Mouse (Mus musculus): ENCODE measurements around the gene Zfyve1. TPM values are rescaled to one million over a fixed set of nuclear protein-coding genes. Genes with fewer than 3 reads are reported as not detected.
A peak's percentile ranks its signal among the peaks of the same experiment; 100 is the strongest.

The Zfyve1 gene
- polyA plus RNA-seq, 1 experiment from 2014 or later = 13.7 TPM

GRCm38 (mm10) chr12:83544791-83545190, 52.2 kb downstream of the Zfyve1 start:
- Histone ChIP-seq H3K36me3 (ENCODE audit: insufficient read depth, low read length) (peaks cover 18% of the 10 kb centered on the region; the same call in 1 of the 2 replicates), H3K27ac (ENCODE audit: low read length) (no peak overlapping the region), H3K9me3 (ENCODE audit: low read length) (no peaks in the 10 kb centered on the region), H3K4me3 (ENCODE audit: low read depth, low read length) (no peak overlapping the region), H3K4me2 (replicated peaks; ENCODE audit: low read depth, low read length) (no peak overlapping the region), H3K4me1 (ENCODE audit: insufficient read depth, low read depth, low read length) (no peaks in the 10 kb centered on the region), H3K9ac (replicated peaks; ENCODE audit: low read depth) (no peak overlapping the region), H3K27me3 (replicated peaks; ENCODE audit: insufficient read depth, low read length) (no peaks in the 10 kb centered on the region)
- TF ChIP-seq CTCF (IDR thresholded peaks at IDR 0.05) = no peak
- no peak for DNase-seq (ENCODE audit: low spot score)
- ATAC-seq = no peak

GRCm38 (mm10) chr12:83543997-83544396, 53.0 kb downstream of the Zfyve1 start:
- DNase-seq (ENCODE audit: low spot score) (no peak), ATAC-seq (no peak)
- H3K36me3 ChIP-seq (ENCODE audit: insufficient read depth, low read length) = peaks cover 16% of the 10 kb centered on the region; the same call in 1 of the 2 replicates
- no peaks in the 10 kb centered on the region for H3K27me3 ChIP-seq (replicated peaks; ENCODE audit: insufficient read depth, low read length)
- TF ChIP-seq CTCF (IDR thresholded peaks at IDR 0.05) (no peak), EP300 (IDR thresholded peaks at IDR 0.05) (no peak)
- H3K9ac ChIP-seq (replicated peaks; ENCODE audit: low read depth) = no peak overlapping the region
- H3K4me1 ChIP-seq (ENCODE audit: insufficient read depth, low read depth, low read length) = no peaks in the 10 kb centered on the region
- H3K9me3 ChIP-seq (ENCODE audit: low read length) = no peaks in the 10 kb centered on the region
- no peak overlapping the region for H3K4me3 ChIP-seq (ENCODE audit: low read depth, low read length)
- no peak overlapping the region for H3K4me2 ChIP-seq (replicated peaks; ENCODE audit: low read depth, low read length)
- H3K27ac ChIP-seq (ENCODE audit: low read length) = no peak overlapping the region
- WGBS = 72% methylated on average over 7 of the region's 7 CpGs

- no peak overlapping the region for H3K4me3 ChIP-seq (ENCODE audit: low read depth, low read length)
- H3K4me1 ChIP-seq (ENCODE audit: insufficient read depth, low read depth, low read length) = no peaks in the 10 kb centered on the region
- H3K36me3 ChIP-seq (ENCODE audit: insufficient read depth, low read length) = 0 out of 2 replicates have a peak, but pooled peaks cover 8% of the 10 kb centered on the region
- no peak for DNase-seq (ENCODE audit: low spot score)
- H3K9ac ChIP-seq (replicated peaks; ENCODE audit: low read depth) = no peak overlapping the region
- H3K27me3 ChIP-seq (replicated peaks; ENCODE audit: insufficient read depth, low read length) = no peaks in the 10 kb centered on the region
- H3K27ac ChIP-seq (ENCODE audit: low read length) = no peak overlapping the region
- 64% methylated on average over 9 of the region's 9 CpGs for WGBS
- no peaks in the 10 kb centered on the region for H3K9me3 ChIP-seq (ENCODE audit: low read length)
- no peak for TF ChIP-seq EP300 (IDR thresholded peaks at IDR 0.05)
- no peak for TF ChIP-seq CTCF (IDR thresholded peaks at IDR 0.05)
- no peak for ATAC-seq
- no peak overlapping the region for H3K4me2 ChIP-seq (replicated peaks; ENCODE audit: low read depth, low read length)
Observed at GRCm38 (mm10) chr12:83536039-83536438, 61.0 kb downstream of the Zfyve1 start.

GRCm38 (mm10) chr12:83535428-83535827, 61.6 kb downstream of the Zfyve1 start:
- H3K27me3 ChIP-seq (replicated peaks; ENCODE audit: insufficient read depth, low read length) = no peaks in the 10 kb centered on the region
- no peak for TF ChIP-seq CTCF (IDR thresholded peaks at IDR 0.05)
- no peak for TF ChIP-seq EP300 (IDR thresholded peaks at IDR 0.05)
- no peak overlapping the region for H3K4me3 ChIP-seq (ENCODE audit: low read depth, low read length)
- no peak overlapping the region for H3K9ac ChIP-seq (replicated peaks; ENCODE audit: low read depth)
- H3K9me3 ChIP-seq (ENCODE audit: low read length) = no peaks in the 10 kb centered on the region
- no peak overlapping the region for H3K4me2 ChIP-seq (replicated peaks; ENCODE audit: low read depth, low read length)
- DNase-seq (ENCODE audit: low spot score) (no peak), ATAC-seq (no peak)
- WGBS = 86% methylated on average over 11 of the region's 11 CpGs
- 0 out of 2 replicates have a peak, but pooled peaks cover 8% of the 10 kb centered on the region for H3K36me3 ChIP-seq (ENCODE audit: insufficient read depth, low read length)
- no peaks in the 10 kb centered on the region for H3K4me1 ChIP-seq (ENCODE audit: insufficient read depth, low read depth, low read length)
- H3K27ac ChIP-seq (ENCODE audit: low read length) = no peak overlapping the region

GRCm38 (mm10) chr12:83534190-83534589, 62.8 kb downstream of the Zfyve1 start:
- WGBS = 74% methylated on average over 3 of the region's 3 CpGs
- TF ChIP-seq EP300 (IDR thresholded peaks at IDR 0.05) (no peak), CTCF (IDR thresholded peaks at IDR 0.05) (no peak)
- Histone ChIP-seq H3K9me3 (ENCODE audit: low read length) (no peaks in the 10 kb centered on the region), H3K4me1 (ENCODE audit: insufficient read depth, low read depth, low read length) (no peaks in the 10 kb centered on the region), H3K4me3 (ENCODE audit: low read depth, low read length) (no peak overlapping the region), H3K27me3 (replicated peaks; ENCODE audit: insufficient read depth, low read length) (no peaks in the 10 kb centered on the region), H3K9ac (replicated peaks; ENCODE audit: low read depth) (no peak overlapping the region), H3K27ac (ENCODE audit: low read length) (no peak overlapping the region), H3K36me3 (ENCODE audit: insufficient read depth, low read length) (0 out of 2 replicates have a peak, but pooled peaks cover 8% of the 10 kb centered on the region), H3K4me2 (replicated peaks; ENCODE audit: low read depth, low read length) (no peak overlapping the region)
- no peak for DNase-seq (ENCODE audit: low spot score)
- no peak for ATAC-seq

- Histone ChIP-seq H3K9me3 (ENCODE audit: low read length) (no peaks in the 10 kb centered on the region), H3K36me3 (ENCODE audit: insufficient read depth, low read length) (0 out of 2 replicates have a peak, but pooled peaks cover 8% of the 10 kb centered on the region), H3K27ac (ENCODE audit: low read length) (no peak overlapping the region), H3K4me2 (replicated peaks; ENCODE audit: low read depth, low read length) (no peak overlapping the region), H3K27me3 (replicated peaks; ENCODE audit: insufficient read depth, low read length) (no peaks in the 10 kb centered on the region), H3K9ac (replicated peaks; ENCODE audit: low read depth) (no peak overlapping the region), H3K4me3 (ENCODE audit: low read depth, low read length) (no peak overlapping the region), H3K4me1 (ENCODE audit: insufficient read depth, low read depth, low read length) (no peaks in the 10 kb centered on the region)
- WGBS = 75% methylated on average over 3 of the region's 3 CpGs
- peak; percentile 22 for DNase-seq (ENCODE audit: low spot score)
- TF ChIP-seq EP300 (IDR thresholded peaks at IDR 0.05) (no peak), CTCF (IDR thresholded peaks at IDR 0.05) (no peak)
- 0 out of 2 replicates have a peak, but pooled peaks have one; percentile 33 for ATAC-seq
Observed at GRCm38 (mm10) chr12:83532966-83533365, 64.1 kb downstream of the Zfyve1 start.

GRCm38 (mm10) chr12:83531992-83532391, 65.0 kb downstream of the Zfyve1 start:
- Histone ChIP-seq H3K27me3 (replicated peaks; ENCODE audit: insufficient read depth, low read length) (no peaks in the 10 kb centered on the region), H3K9ac (replicated peaks; ENCODE audit: low read depth) (no peak overlapping the region), H3K4me2 (replicated peaks; ENCODE audit: low read depth, low read length) (no peak overlapping the region), H3K36me3 (ENCODE audit: insufficient read depth, low read length) (0 out of 2 replicates have a peak, but pooled peaks cover 8% of the 10 kb centered on the region), H3K4me1 (ENCODE audit: insufficient read depth, low read depth, low read length) (no peaks in the 10 kb centered on the region), H3K9me3 (ENCODE audit: low read length) (no peaks in the 10 kb centered on the region), H3K4me3 (ENCODE audit: low read depth, low read length) (no peak overlapping the region), H3K27ac (ENCODE audit: low read length) (no peak overlapping the region)
- no peak for DNase-seq (ENCODE audit: low spot score)
- no peak for TF ChIP-seq EP300 (IDR thresholded peaks at IDR 0.05)
- TF ChIP-seq CTCF (IDR thresholded peaks at IDR 0.05) = no peak
- ATAC-seq = no peak
- 91% methylated on average over 6 of the region's 6 CpGs for WGBS
